Mouse (Mus musculus): Measurements from ENCODE around the gene Cdk12. TPM values are rescaled to one million over a fixed set of nuclear protein-coding genes. Genes with fewer than 3 reads are reported as not detected.

Gene Cdk12
- polyA plus RNA-seq, 1 experiment, result 1.8 TPM

DNA sequence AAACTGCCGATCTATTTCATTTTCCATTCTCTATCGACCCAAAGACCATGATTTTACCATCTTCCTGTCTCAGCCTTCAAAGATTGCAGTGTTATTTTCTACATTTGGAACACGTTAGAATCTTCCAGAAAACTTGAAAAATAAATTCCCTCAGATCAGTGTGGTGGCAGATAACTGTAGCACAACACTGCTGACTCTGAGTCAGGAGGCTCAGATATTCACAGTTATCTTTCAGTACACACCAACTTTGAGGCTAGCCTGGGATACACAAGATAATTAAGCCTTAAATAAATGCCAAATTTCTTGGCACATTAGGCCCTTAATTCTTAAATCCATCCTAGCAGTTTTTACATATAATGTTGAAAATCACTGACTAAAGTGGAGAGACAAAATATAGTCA, 41.6 kb downstream of the Cdk12 start:
- H3K36me3 ChIP-seq (ENCODE audit: control insufficient read depth), result peaks cover 96% of the 10 kb centered on the region
- peak; percentile 67 for TF ChIP-seq TAL1 (IDR thresholded peaks at IDR 0.05; ENCODE audit: low read length)
- peak; percentile 59 for TF ChIP-seq GATA1 (IDR thresholded peaks at IDR 0.05; ENCODE audit: low read length)
- no peaks in the 10 kb centered on the region for H3K27me3 ChIP-seq (ENCODE audit: control insufficient read depth)
- H3K4me1 ChIP-seq (ENCODE audit: control insufficient read depth), result peaks cover 28% of the 10 kb centered on the region
- no peak overlapping the region for H3K4me3 ChIP-seq (replicated peaks)
- no peaks in the 10 kb centered on the region for H3K9me3 ChIP-seq (ENCODE audit: control insufficient read depth, low read length)

- Histone ChIP-seq H3K4me3 (replicated peaks) (no peak overlapping the region), H3K27me3 (ENCODE audit: control insufficient read depth) (no peaks in the 10 kb centered on the region), H3K36me3 (ENCODE audit: control insufficient read depth) (peaks cover 91% of the 10 kb centered on the region), H3K9me3 (ENCODE audit: control insufficient read depth, low read length) (no peaks in the 10 kb centered on the region), H3K4me1 (ENCODE audit: control insufficient read depth) (peaks cover 28% of the 10 kb centered on the region)
- TF ChIP-seq GATA1 (IDR thresholded peaks at IDR 0.05; ENCODE audit: low read length) (no peak), TAL1 (IDR thresholded peaks at IDR 0.05; ENCODE audit: low read length) (no peak)
Measured at GRCm38 (mm10) chr11:98247325-98247724, 44.5 kb downstream of the Cdk12 start.

DNA sequence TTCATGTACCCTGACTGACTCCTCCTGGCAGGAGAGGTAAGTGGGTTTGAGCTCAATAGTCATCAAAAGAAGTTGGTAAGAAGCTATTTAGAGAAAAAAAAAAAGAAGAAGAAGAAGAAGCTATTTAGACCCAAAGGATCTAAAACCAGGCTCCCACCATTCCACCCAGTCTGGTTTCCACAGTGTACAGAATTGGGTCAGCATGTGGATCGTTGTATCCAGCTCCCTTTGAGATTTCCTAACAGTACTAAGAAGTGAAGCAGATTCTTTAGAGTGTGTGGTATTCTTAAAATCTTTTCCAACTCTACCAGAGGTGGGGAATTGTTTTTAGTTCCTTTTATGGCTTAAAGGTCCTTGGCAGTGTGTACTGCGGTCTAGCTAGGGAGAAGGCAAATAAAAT, 50.9 kb downstream of the Cdk12 start:
- Histone ChIP-seq H3K4me3 (replicated peaks) (no peak overlapping the region), H3K36me3 (ENCODE audit: control insufficient read depth) (peaks cover 57% of the 10 kb centered on the region), H3K4me1 (ENCODE audit: control insufficient read depth) (no peaks in the 10 kb centered on the region), H3K9me3 (ENCODE audit: control insufficient read depth, low read length) (no peaks in the 10 kb centered on the region), H3K27me3 (ENCODE audit: control insufficient read depth) (no peaks in the 10 kb centered on the region)
- TF ChIP-seq GATA1 (IDR thresholded peaks at IDR 0.05; ENCODE audit: low read length) (no peak), TAL1 (IDR thresholded peaks at IDR 0.05; ENCODE audit: low read length) (no peak)

GRCm38 (mm10) chr11:98260706-98261479, 58.0 kb downstream of the Cdk12 start:
- H3K27me3 ChIP-seq (ENCODE audit: control insufficient read depth), result no peaks in the 10 kb centered on the region
- H3K9me3 ChIP-seq (ENCODE audit: control insufficient read depth, low read length), result no peaks in the 10 kb centered on the region
- peaks cover 50% of the 10 kb centered on the region for H3K36me3 ChIP-seq (ENCODE audit: control insufficient read depth)
- no peak overlapping the region for H3K4me3 ChIP-seq (replicated peaks)
- TF ChIP-seq GATA1 (IDR thresholded peaks at IDR 0.05; ENCODE audit: low read length), result no peak
- TF ChIP-seq TAL1 (IDR thresholded peaks at IDR 0.05; ENCODE audit: low read length), result no peak
- no peaks in the 10 kb centered on the region; the same call in 1 of the 2 replicates for H3K4me1 ChIP-seq (ENCODE audit: control insufficient read depth)

DNA sequence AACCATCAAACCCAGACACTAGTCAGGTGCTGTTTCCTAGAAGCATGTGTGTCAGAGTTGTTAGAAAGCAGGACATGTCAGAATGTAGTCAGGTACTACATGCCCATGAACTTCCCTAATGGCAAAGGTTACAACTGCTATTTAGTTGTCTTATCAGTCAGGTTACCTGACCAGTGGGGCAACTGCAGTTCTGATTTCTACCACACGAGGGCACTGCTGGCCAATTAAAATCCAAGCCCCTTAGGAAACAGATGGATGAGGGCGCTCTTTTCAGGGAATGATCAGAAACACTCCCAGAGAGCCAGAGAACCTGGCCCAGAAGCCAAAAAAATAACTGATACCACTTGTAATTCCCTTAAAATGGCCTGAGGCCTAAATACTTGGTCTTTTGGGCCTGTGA, 62.2 kb downstream of the Cdk12 start:
- H3K9me3 ChIP-seq (ENCODE audit: control insufficient read depth, low read length), result no peaks in the 10 kb centered on the region
- no peaks in the 10 kb centered on the region; the same call in 1 of the 2 replicates for H3K4me1 ChIP-seq (ENCODE audit: control insufficient read depth)
- no peak overlapping the region for H3K4me3 ChIP-seq (replicated peaks)
- H3K36me3 ChIP-seq (ENCODE audit: control insufficient read depth), result peaks cover 72% of the 10 kb centered on the region
- TF ChIP-seq GATA1 (IDR thresholded peaks at IDR 0.05; ENCODE audit: low read length) (no peak), TAL1 (IDR thresholded peaks at IDR 0.05; ENCODE audit: low read length) (no peak)
- no peaks in the 10 kb centered on the region for H3K27me3 ChIP-seq (ENCODE audit: control insufficient read depth)

- H3K9me3 ChIP-seq (ENCODE audit: control insufficient read depth, low read length), result no peaks in the 10 kb centered on the region
- TF ChIP-seq TAL1 (IDR thresholded peaks at IDR 0.05; ENCODE audit: low read length), result no peak
- no peak for TF ChIP-seq GATA1 (IDR thresholded peaks at IDR 0.05; ENCODE audit: low read length)
- H3K4me1 ChIP-seq (ENCODE audit: control insufficient read depth), result no peaks in the 10 kb centered on the region; the same call in 1 of the 2 replicates
- no peaks in the 10 kb centered on the region for H3K27me3 ChIP-seq (ENCODE audit: control insufficient read depth)
- H3K36me3 ChIP-seq (ENCODE audit: control insufficient read depth), result peaks cover 78% of the 10 kb centered on the region
- no peak overlapping the region for H3K4me3 ChIP-seq (replicated peaks)
Measured at GRCm38 (mm10) chr11:98265891-98266290, 63.0 kb downstream of the Cdk12 start.

GRCm38 (mm10) chr11:98266699-98267402, 64.0 kb downstream of the Cdk12 start:
- H3K4me1 ChIP-seq (ENCODE audit: control insufficient read depth), result no peaks in the 10 kb centered on the region; the same call in 1 of the 2 replicates
- no peak for TF ChIP-seq TAL1 (IDR thresholded peaks at IDR 0.05; ENCODE audit: low read length)
- TF ChIP-seq GATA1 (IDR thresholded peaks at IDR 0.05; ENCODE audit: low read length), result no peak
- no peak overlapping the region for H3K4me3 ChIP-seq (replicated peaks)
- no peaks in the 10 kb centered on the region for H3K9me3 ChIP-seq (ENCODE audit: control insufficient read depth, low read length)
- no peaks in the 10 kb centered on the region for H3K27me3 ChIP-seq (ENCODE audit: control insufficient read depth)
- H3K36me3 ChIP-seq (ENCODE audit: control insufficient read depth), result peaks cover 83% of the 10 kb centered on the region

GRCm38 (mm10) chr11:98270066-98270465, 67.2 kb downstream of the Cdk12 start:
- Histone ChIP-seq H3K9me3 (ENCODE audit: control insufficient read depth, low read length) (no peaks in the 10 kb centered on the region), H3K36me3 (ENCODE audit: control insufficient read depth) (peaks cover 95% of the 10 kb centered on the region), H3K4me1 (ENCODE audit: control insufficient read depth) (no peaks in the 10 kb centered on the region; the same call in 1 of the 2 replicates), H3K4me3 (replicated peaks) (no peak overlapping the region), H3K27me3 (ENCODE audit: control insufficient read depth) (no peaks in the 10 kb centered on the region)
- TF ChIP-seq GATA1 (IDR thresholded peaks at IDR 0.05; ENCODE audit: low read length), result no peak
- TF ChIP-seq TAL1 (IDR thresholded peaks at IDR 0.05; ENCODE audit: low read length), result no peak

- H3K4me1 ChIP-seq (ENCODE audit: control insufficient read depth), result no peaks in the 10 kb centered on the region; the same call in 1 of the 2 replicates
- no peak overlapping the region for H3K4me3 ChIP-seq (replicated peaks)
- H3K36me3 ChIP-seq (ENCODE audit: control insufficient read depth), result peaks cover 91% of the 10 kb centered on the region
- H3K27me3 ChIP-seq (ENCODE audit: control insufficient read depth), result no peaks in the 10 kb centered on the region
- TF ChIP-seq TAL1 (IDR thresholded peaks at IDR 0.05; ENCODE audit: low read length) (no peak), GATA1 (IDR thresholded peaks at IDR 0.05; ENCODE audit: low read length) (no peak)
- H3K9me3 ChIP-seq (ENCODE audit: control insufficient read depth, low read length), result no peaks in the 10 kb centered on the region
Measured at GRCm38 (mm10) chr11:98270466-98270865, 67.6 kb downstream of the Cdk12 start.

Data from erythroblast, embryonic 14.5 days (primary cell).